Mouse (Mus musculus) left cerebral cortex, postnatal 25 days (tissue): ENCODE data around the gene Zfp712. TPM values are rescaled to one million over a fixed set of nuclear protein-coding genes. Genes with fewer than 3 reads are reported as not detected.
A peak's percentile ranks its signal among the peaks of the same experiment; 100 is the strongest.

Experiments
- DNase-seq, 2 experiments: peaks; one replicate each; pipeline ENCODE4 v3.0.0; 2022; ENCODE audit warnings: low spot score in 2 of 2, mixed read lengths in 1 of 2
- intact Hi-C: fragments of 180-260 bp; cut with DNase I; formaldehyde crosslinking; loops from one replicate; pipeline ENCODE4 v1.15.1; 2025
- total RNA-seq, 2 experiments: library from RNA; stranded (reverse); gene quantifications; 2 replicates each; pipeline ENCODE4 v1.2.3; 2021

The Zfp712 gene
- total RNA-seq, result 1 to 10 TPM; 5.3 to 6.4 TPM

GRCm38 (mm10) chr13:67060786-67061358 lies at the start of gene Zfp712:
Zfp712 (minus strand) TSS chr13:67061170.
- intact Hi-C loops, result loop anchor here (2.0 kb wide), 3 partner anchors 20 to 68 kb away; partner anchors contain the start of gene Gm28557
- DNase-seq, result peak; percentile 94 to 97

GRCm38 (mm10) chr13:67108821-67109206 lies 47.8 kb upstream of the Zfp712 start:
- intact Hi-C loops, result loop anchor here (1.0 to 2.0 kb wide), 6 partner anchors 19 to 251 kb away; partner anchors contain the start of genes Gm28044, Zfp455, Zfp457 and Zfp712
- DNase-seq, result no peak

GRCm38 (mm10) chr13:67108194-67108820 lies 47.3 kb upstream of the Zfp712 start, which contains the start of gene Gm28557:
Gm28557 (minus strand) TSS chr13:67108604.
- intact Hi-C loops, result loop anchor here (1.0 to 2.0 kb wide), 6 partner anchors 20 to 252 kb away; partner anchors contain the start of genes Gm28044, Zfp455, Zfp457 and Zfp712
- DNase-seq, result peak; percentile 94 to 99

DNA sequence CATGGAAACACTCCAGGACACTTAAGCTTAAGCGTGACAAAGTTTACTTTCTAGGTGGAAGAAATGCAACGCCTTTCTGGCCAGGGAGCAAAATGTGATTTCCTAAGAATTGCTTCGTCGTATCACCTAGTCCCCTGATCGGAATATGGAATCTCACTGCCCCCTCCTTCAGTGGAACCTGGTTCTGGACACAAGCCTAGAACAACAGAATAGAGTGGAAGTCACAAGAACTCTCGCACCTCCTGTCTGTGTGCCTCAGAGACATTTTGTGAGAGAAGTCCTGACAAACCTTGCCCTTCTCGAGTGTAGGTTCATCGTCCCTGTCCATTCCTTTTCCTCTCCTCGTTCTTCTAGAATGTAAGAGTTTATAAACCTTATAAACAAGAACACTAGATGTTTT lies 46.7 kb upstream of the Zfp712 start:
- DNase-seq, result no peak
- intact Hi-C loops, result loop anchor here (1.0 to 2.0 kb wide), 6 partner anchors 21 to 253 kb away; partner anchors contain the start of genes Gm28044, Zfp455, Zfp457 and Zfp712

- intact Hi-C loops, result no loop called here
These were observed 36.9 kb upstream of the Zfp712 start, which contains the start of gene Zfp708 for GRCm38 (mm10) chr13:67097876-67098275. Zfp708 (minus strand) TSS chr13:67097976.

DNA sequence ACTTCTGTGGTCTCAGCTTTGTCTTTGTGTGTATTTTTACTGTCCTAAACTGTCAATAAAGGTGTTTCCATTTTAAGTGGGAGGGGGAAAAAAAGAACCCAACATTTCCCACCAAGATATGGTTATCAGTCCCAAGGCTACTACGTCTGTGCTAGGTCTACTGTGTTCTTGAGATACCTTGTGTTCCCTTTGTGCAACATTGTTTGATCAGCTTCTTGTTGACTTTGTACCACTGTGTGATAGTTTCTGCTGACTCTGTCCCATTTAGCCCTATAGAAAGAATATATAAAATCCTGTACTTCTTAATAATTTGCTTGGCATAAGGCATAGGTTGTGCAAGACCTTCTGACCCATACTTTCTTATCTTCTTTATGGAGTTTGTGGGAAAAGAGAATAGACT lies 29.2 kb upstream of the Zfp712 start:
- DNase-seq, result no peak
- intact Hi-C loops, result no loop called here

More at GRCm38 (mm10) chr13:67097876-67098275, 36.9 kb upstream of the Zfp712 start, which contains the start of gene Zfp708:
- no peak for DNase-seq

DNA sequence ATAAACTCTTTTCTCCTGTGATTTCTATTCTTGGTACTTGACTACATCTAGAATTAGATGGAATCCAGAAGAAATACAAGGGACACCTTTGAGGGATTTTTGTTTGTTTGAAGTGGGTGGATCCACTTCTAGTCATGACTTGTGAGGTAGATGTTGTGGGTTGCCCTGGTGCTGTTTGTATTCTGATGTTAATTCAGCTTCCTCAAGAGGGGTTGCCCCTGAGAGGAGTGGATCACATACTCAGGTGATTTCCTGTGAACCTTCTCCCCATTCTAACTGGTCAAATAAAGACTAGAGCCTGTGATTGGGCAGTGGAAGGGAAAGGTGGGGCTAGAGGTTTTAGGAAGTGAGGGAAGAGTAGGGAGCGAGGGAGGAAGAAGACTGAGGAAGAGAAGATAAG lies 21.0 kb upstream of the Zfp712 start:
- intact Hi-C loops, result loop anchor here (1.0 to 2.0 kb wide), 2 partner anchors 21 to 26 kb away; partner anchors contain the start of genes Gm28557 and Zfp712
- no peak for DNase-seq

DNA sequence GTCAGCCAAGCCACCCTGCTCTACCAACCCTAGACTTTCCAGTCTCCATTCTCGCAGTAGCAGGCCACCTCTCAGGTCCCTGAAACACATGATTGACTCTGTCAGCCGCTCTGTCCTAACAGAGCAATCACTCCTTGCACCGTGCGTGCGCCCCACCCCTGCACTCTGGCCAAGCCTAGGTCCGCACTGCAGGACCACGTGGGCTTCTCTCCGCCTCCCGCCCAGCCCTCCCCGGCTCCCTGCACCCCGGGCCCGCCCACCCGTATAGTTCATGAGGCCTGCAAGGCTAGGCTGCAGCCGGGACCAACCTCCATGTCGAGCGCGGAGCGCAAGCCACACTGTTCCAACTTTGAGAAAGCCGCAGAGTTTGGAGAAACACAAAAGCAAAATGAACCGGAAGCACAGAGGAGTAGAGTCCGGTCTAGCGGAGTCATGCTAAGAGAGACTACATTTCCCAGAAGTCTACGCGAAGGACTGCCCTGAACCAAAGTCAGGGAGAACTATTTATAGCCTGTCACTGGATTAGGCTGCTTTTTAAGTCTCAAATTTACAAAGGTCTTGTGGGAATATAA lies 20.3 kb upstream of the Zfp712 start:
- peak; percentile 61 to 88 for DNase-seq
- intact Hi-C loops, result loop anchor here (1.0 to 2.0 kb wide), 2 partner anchors 20 to 27 kb away; partner anchors contain the start of genes Gm28557 and Zfp712

DNA sequence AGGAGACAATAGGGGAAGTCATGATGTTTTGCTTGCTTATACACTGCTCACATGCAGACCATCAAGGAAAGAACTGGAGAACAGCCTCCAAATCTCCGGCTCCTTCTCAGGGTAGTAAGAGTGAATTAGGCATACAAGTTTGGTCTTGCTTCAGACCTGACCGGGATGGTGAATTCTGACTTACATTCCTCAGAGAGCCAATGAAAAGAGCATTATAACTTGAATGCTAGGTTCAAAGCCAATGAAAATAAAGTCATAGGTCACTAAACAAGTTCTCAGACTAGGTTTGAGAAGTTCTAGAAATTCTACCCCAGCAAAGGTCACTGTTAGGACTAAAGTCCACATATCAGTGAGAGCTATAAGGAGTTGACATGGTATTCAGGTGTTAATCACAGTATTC lies 16.3 kb upstream of the Zfp712 start:
- DNase-seq, result no peak
- intact Hi-C loops, result no loop called here

DNA sequence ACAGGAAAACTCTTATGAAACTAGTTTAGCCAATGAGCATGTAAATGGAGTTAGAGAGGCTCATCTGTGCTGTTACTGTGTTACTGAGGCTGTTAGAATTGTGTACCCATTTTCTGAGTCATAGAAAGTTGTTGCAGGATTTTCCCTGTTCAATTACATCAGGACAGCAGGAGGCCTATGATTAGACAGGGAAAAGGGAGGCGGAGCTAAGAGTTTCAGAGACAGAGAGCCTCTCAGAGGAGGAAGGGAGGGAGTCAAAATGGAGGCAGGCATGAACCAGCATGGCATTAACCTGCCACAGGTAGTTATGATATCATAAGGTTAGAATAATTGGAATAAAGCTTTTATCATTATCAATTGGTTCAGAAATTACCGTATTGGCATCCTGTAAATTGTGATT lies 11.8 kb upstream of the Zfp712 start:
- no peak for DNase-seq
- intact Hi-C loops, result no loop called here

- DNase-seq, result no peak
- intact Hi-C loops, result no loop called here
These were observed 4.4 kb upstream of the Zfp712 start for GRCm38 (mm10) chr13:67065386-67065785.

DNA sequence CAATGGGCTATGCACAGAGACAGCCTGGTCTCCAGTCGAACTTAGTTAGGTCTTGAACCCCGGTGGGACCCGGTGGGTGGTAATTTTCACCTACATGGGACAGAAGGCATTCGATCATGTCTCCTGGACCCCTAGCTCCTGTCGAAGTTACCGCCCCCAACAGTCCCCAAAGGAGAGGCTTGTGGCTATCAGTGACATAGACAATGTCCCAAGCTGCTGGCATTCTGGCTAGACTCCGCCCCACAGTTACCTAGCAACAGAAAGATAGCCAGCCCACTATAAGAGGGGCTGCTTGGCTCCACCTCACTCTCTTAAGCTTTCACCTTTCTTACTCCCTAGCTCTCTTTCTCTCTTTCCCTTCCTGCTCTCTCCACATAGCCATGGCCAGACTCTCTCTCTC lies 1.5 kb upstream of the Zfp712 start:
- intact Hi-C loops, result no loop called here
- DNase-seq, result no peak

- intact Hi-C loops, result loop anchor here (2.0 kb wide), 3 partner anchors 21 to 69 kb away; partner anchors contain the start of gene Gm28557
- no peak for DNase-seq
These were observed 697 bp downstream of the Zfp712 start for GRCm38 (mm10) chr13:67060161-67060785.

Other genes with a start within 250 kb of the Zfp712 start
- gene Gm10767, start 156.3 kb downstream of the Zfp712 start, total RNA-seq, result 1 to 10 TPM; 2.8 to 3.6 TPM
- gene Zfp708, start 36.8 kb upstream of the Zfp712 start, total RNA-seq, result 1 to 10 TPM; 2.3 to 2.5 TPM
- gene Gm28557, start 47.4 kb upstream of the Zfp712 start, total RNA-seq, result 1 to 10 TPM; 2.0 to 2.2 TPM
- gene Rslcan18, start 55.1 kb upstream of the Zfp712 start, total RNA-seq, result under 1 TPM; 0.30 to 0.69 TPM
- 10 to 100 TPM in 1 of 2 experiments, 1 to 10 TPM in 1; 9.9 to 12.1 TPM for gene Zfp759, start 60.5 kb upstream of the Zfp712 start, total RNA-seq
- 1 to 10 TPM; 4.1 to 4.8 TPM for gene Rsl1, start 112.0 kb upstream of the Zfp712 start, total RNA-seq
- 1 to 10 TPM; 3.7 to 3.8 TPM for gene Zfp455, start 133.3 kb upstream of the Zfp712 start, total RNA-seq
- 10 to 100 TPM; 19.6 to 24.5 TPM for gene Zfp458, start 217.3 kb upstream of the Zfp712 start, total RNA-seq
- 1 to 10 TPM; 5.5 to 5.8 TPM for gene Zfp457, start 245.3 kb upstream of the Zfp712 start, total RNA-seq